Mouse (Mus musculus): ENCODE data around the gene Fgfr2.

DNA sequence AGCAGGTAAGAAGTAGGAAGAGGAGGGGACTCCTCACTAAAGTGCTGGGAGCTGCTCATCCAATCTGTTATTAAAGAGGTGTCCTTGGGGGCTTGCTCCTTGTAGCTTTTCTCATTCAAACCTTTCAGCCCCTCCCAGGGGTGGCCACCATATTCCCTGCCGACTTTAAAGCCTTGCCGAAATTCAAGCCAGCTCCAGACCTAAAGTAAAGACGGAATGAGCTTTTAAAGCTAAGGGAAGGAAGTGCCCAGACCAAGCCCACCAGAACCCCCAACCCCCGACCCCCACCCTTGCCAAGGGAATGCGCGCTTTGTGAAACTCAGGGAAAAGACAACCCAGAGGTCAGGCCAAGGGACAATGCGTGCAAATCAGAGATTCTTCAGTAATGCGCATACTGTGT, 522.2 kb downstream of the Fgfr2 start:
- TF ChIP-seq CTCF (IDR thresholded peaks at IDR 0.05), result no peak
- no peak for TF ChIP-seq EP300 (IDR thresholded peaks at IDR 0.05)
